Comparison of ENCODE assay signal across 8 mouse cellular contexts in genomic region chr7:143473347-143474101, GRCm38 (mm10). TPM values are rescaled to one million over a fixed set of nuclear protein-coding genes. Genes with fewer than 3 reads are reported as not detected.
DNase-seq lines count a peak whose midpoint lies in the region; ATAC-seq lines count a peak whose summit lies in the region.

Gene Slc22a18 (plus strand): TSS chr7:143473736.

- H3K27ac ChIP-seq in liver, embryonic 16.5 days (ENCODE audit: low read length): no peak within 1 kb of the TSS
- no peak within 1 kb of the TSS for H3K27ac ChIP-seq in midbrain, embryonic 14.5 days (replicated peaks; ENCODE audit: low read depth, low read length)

- 0 out of 2 replicates have a peak, but pooled peaks have one; percentile 10 for ATAC-seq in liver, embryonic 16.5 days (ENCODE audit: low read depth)
- ATAC-seq in midbrain, embryonic 14.5 days (ENCODE audit: low FRiP score, low TSS enrichment): no peak

- peak within 1 kb of the TSS; percentile 28 for H3K4me3 ChIP-seq in liver, embryonic 16.5 days (ENCODE audit: low read depth, low read length)
- no peak within 1 kb of the TSS for H3K4me3 ChIP-seq in midbrain, embryonic 14.5 days (replicated peaks; ENCODE audit: low read depth, low read length)

- H3K27me3 ChIP-seq in liver, embryonic 16.5 days (ENCODE audit: control insufficient read depth, insufficient read depth, low read depth, low read length): no peaks in the 10 kb centered on the region
- no peaks in the 10 kb centered on the region for H3K27me3 ChIP-seq in midbrain, embryonic 14.5 days (ENCODE audit: control insufficient read depth, insufficient read depth, low read length)

- H3K4me2 ChIP-seq in liver, embryonic 16.5 days (ENCODE audit: low read depth, low read length): peak within 1 kb of the TSS; percentile 31; the same call in 1 of the 2 replicates
- H3K4me2 ChIP-seq in midbrain, embryonic 14.5 days (ENCODE audit: low read length): no peak within 1 kb of the TSS

- WGBS in liver, embryonic 16.5 days (ENCODE audit: insufficient replicate concordance): 9% methylated on average over 4 of the region's 4 CpGs
- WGBS in midbrain, embryonic 14.5 days: 48% methylated on average over 4 of the region's 4 CpGs

- H3K36me3 ChIP-seq in liver, embryonic 16.5 days (ENCODE audit: control insufficient read depth, insufficient read depth): no peaks in the 10 kb centered on the region
- no peaks in the 10 kb centered on the region for H3K36me3 ChIP-seq in midbrain, embryonic 14.5 days (ENCODE audit: control insufficient read depth, insufficient read depth, low read length)

- peaks cover 4% of the 10 kb centered on the region for H3K4me1 ChIP-seq in liver, embryonic 16.5 days (ENCODE audit: control insufficient read depth, low read depth, low read length)
- no peaks in the 10 kb centered on the region for H3K4me1 ChIP-seq in midbrain, embryonic 14.5 days (ENCODE audit: control insufficient read depth, insufficient read depth, low read length)

- DNase-seq in heart, adult 18-20 months: peak; percentile 64 to 74
- DNase-seq in heart, postnatal 25 days (ENCODE audit: low spot score): no peak
- DNase-seq in kidney, adult 11 months: peak; percentile 86
- peak; percentile 45 for DNase-seq in urinary bladder, postnatal 25 days (ENCODE audit: low spot score)
- DNase-seq in midbrain, embryonic 14.5 days: no peak
- DNase-seq in embryo, embryonic 11 days: no peak
- no peak for DNase-seq in ovary, adult 18-20 months (ENCODE audit: low spot score)

- no peak within 1 kb of the TSS for H3K9ac ChIP-seq in liver, embryonic 16.5 days (ENCODE audit: low read depth, low read length)
- H3K9ac ChIP-seq in midbrain, embryonic 14.5 days (replicated peaks; ENCODE audit: low read length): no peak within 1 kb of the TSS

- no peaks in the 10 kb centered on the region for H3K9me3 ChIP-seq in liver, embryonic 16.5 days (replicated peaks; ENCODE audit: control insufficient read depth, low read length)
- H3K9me3 ChIP-seq in midbrain, embryonic 14.5 days (ENCODE audit: control insufficient read depth, low read length): no peaks in the 10 kb centered on the region

- intact Hi-C loops in heart, postnatal 25 days (cut with DNase I): loop anchor here (5.0 to 10.0 kb wide), 2 partner anchors 34 to 469 kb away; partner anchors contain the start of gene Tspan32

RNA-seq across cellular contexts. Expression of gene Slc22a18, which starts in this region (rescaled TPM):
- total RNA-seq in heart, adult 18-20 months (2021): under 1 TPM; 0.50 to 0.87 TPM
- total RNA-seq in heart, postnatal 25 days (2021): under 1 TPM; 0.17 to 0.49 TPM
- 13.0 and 14.4 TPM in 2 replicates for polyA plus RNA-seq in liver, embryonic 16.5 days (2015; fragmentation: Nextera tagmentation; extraction: Ambion mirVana)
- polyA plus RNA-seq in midbrain, embryonic 14.5 days (2014; fragmentation: Nextera tagmentation; extraction: Ambion mirVana): 0.20 and 0.78 TPM in 2 replicates

Comparison
In these comparisons a context has a peak if more than half of its experiments do, and no peak if none do; other contexts are left out.
1. Peak in DNase-seq in heart, adult 18-20 months; RNA of the gene not detected or under 1 TPM.
2. DNase-seq: peak in kidney, adult 11 months (single experiment) and urinary bladder, postnatal 25 days (single experiment); none in heart, postnatal 25 days (single experiment), midbrain, embryonic 14.5 days (single experiment), embryo, embryonic 11 days (single experiment) and ovary, adult 18-20 months (single experiment).